Mouse (Mus musculus): ENCODE data around the gene Gpc2. TPM values are rescaled to one million over a fixed set of nuclear protein-coding genes. Genes with fewer than 3 reads are reported as not detected.

The Gpc2 gene
- total RNA-seq (2023) = 1 to 10 TPM; 3.0 to 4.1 TPM

DNA sequence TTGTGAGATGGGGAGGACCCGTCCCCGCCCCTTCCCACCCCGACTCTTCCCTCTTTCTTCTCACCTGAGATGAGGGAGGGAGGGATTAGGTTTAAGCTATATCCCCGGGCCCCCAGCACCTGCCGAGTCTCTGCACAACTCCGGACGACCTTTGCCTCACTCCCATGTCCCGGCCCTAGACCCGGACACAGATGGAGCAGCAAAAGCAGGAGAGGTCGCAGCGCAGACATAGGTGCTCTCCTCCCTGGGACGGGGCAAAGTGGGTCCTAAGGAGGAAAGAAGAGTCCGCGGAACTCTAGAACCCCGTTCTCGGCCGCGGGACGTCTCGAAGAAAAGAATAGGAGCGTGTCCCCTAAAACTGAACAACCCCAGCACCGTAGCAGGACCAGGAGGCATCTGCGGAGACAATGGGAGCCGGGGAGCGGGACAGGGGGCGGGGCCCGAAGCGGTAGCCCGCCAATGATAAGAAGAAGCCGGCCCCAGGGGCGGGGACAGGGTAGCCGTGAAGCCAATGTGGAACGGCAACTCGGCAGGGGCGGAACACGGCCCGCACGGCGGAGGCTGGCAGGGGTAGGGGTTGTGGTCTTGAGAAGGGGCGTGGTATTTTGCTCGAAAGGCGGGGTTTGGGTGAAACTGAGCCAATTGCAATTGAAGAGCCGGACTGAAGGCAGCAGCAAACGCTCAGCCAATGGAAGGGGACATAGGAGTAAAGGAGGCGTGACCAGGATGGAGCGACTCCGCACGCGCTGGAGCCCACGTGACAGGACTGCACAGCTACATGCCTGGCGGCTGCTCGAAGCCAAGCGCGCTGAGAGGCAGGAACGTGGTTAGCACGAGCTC is at the start of gene Gpc2, which contains the start of the genes Gm43720 and Stag3:
Gene Gpc2 (minus strand): TSS at position 421 of the 840 bp plus-strand sequence.
Gene Gm43720 (minus strand): TSS at position 374 of the 840 bp plus-strand sequence.
Gene Stag3 (plus strand): TSS at position 656 of the 840 bp plus-strand sequence.

DNA sequence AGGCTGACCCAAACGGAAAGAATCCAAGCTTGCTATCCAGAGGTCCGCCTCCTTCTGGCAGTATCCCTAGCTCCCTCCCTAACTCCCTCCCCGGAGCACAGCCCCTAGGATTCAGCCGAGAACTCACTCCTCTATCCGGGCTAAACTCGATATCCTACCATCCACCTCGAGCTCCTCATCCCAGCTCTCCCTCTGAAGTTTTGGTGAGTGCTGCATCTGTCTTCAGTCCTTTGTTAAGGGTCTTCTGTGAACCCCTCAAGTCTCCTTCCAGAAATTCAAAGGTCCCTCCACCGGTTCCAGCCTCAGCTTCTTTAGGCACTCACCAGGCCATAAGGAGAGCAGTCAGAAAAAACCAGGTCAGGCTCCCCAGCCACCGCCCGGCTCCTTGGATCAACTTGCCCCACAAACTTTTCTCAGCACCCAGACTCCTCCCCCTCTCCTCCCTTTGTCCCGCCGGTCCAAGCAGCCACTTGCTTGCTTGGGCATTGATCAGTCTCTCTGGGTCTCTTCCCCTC is 7.3 kb downstream of the Gpc2 start, which contains the start of gene Gal3st4:
Gene Gal3st4 (minus strand): TSS at position 432 of the 515 bp plus-strand sequence.

DNA sequence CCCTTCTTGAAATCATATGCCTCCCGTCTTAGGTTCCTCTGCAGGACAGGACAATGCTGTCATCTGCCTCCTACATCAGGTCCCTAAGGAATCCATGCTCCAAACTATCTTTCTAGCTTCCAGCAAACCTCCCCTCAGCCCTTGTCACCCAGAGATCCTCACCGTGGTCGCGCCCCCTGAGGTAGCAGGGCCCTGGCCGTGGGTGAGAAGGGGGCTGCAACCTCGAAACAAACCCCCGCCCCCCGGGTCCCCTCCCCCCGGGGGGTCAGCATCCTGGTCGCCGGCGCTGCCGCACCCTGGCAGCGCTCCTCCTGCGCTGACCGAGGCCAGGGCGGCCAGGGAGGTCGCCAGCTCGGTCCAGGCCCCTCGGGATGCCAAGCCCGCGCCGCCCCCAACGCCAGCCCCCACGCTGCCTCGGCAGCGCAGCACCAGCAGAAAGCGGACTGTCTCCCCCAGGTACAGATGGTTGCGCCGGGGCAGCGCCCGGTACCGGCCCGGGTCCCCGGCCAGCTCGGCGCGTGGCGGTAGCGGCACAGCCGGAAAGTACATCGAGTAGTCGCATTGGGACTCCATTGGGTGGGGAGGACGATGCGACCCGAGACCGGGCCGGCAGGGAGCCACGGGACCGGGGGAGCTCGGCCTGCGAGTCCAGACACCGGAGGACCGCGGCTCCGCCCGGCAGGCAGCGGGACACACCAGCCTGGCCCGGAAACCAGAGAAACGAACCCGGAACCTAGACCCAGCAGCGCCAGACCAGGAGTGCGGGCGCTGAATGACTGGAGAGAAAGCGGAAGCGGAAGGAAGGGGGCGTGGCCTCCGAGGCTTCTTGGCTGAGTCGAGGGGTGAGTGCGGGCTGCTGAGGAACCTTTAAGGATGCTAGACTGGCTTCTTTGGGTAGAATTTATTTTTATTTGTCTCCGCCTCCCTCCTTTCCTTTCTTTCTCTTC is 16.3 kb downstream of the Gpc2 start, which contains the start of gene BC037034:
Gene BC037034 (minus strand): TSS at position 774 of the 947 bp plus-strand sequence.

DNA sequence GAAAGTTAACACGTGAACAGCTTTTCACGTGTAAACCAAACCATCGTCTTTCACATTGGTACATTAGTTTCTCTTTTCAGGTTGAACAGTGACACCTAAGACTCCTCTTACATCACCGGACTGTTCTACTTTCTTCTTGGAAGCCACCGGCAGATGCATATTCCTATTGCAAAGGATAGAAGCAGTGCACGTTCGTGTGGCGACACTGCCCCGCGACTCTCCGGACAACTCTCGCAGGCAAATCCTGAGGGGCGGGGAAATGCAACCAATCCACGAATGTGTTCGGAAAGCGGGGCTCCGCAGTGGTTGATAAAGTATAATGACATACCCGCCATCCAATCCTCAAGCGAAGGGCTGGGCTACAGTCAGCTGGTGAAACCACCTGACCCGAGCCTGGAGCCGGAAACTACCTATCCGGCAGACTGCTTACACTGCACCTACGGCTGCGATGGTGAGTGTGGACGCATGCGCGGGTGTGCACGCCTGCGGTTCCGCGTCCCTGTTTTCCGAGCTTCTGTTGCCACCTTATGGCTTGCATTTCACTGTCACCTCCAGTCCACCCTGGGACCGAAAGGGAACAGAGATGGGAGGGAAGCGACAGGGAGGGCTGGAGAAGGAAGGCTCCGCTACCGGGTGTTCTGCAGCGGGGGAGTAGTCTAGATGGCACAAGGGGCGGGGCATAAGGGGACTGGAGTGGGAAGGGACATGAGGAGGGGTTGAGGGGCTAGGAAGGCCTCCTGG is 24.3 kb downstream of the Gpc2 start, which contains the start of gene Lamtor4:
Gene Lamtor4 (plus strand): TSS at position 130 of the 741 bp plus-strand sequence.

DNA sequence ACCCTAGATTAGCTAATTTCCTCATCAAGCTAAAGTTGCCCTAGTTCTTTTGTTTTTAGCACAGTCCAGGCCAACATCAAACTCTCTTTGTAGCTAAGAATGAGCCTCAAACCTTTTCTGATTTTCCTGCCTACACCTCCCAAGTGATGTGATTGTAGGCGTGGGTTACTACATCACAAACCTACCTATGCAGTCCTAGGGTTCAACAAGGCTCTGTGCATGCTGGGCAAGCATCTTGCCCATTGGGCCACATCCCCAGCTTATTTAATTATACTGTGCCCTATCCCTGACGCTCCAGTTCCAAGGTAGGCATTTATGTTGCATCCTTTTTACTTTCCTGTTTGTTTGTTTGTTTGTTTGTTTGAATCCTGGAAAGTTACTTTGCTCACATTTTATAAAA is 54.1 kb downstream of the Gpc2 start, which contains the start of gene Nxpe5:
Gene Nxpe5 (plus strand): TSS at position 199 of the 400 bp plus-strand sequence.

Other genes with a start within 250 kb of the Gpc2 start
- gene Smok3c, start 226.8 kb downstream of the Gpc2 start, total RNA-seq (2023) = not detected
- 1 to 10 TPM; 6.6 to 8.1 TPM for gene Zkscan1, start 194.9 kb downstream of the Gpc2 start, total RNA-seq (2023)
- 1 to 10 TPM; 5.1 to 6.5 TPM for gene Zscan21, start 163.1 kb downstream of the Gpc2 start, total RNA-seq (2023)
- gene Zfp113, start 124.3 kb downstream of the Gpc2 start, total RNA-seq (2023) = 1 to 10 TPM; 2.5 to 3.0 TPM
- gene Cops6, start 118.9 kb downstream of the Gpc2 start, total RNA-seq (2023) = 10 to 100 TPM; 44.9 to 49.7 TPM
- gene Ap4m1, start 108.0 kb downstream of the Gpc2 start, total RNA-seq (2023) = 10 to 100 TPM; 26.7 to 29.6 TPM
- gene Mcm7, start 107.6 kb downstream of the Gpc2 start, total RNA-seq (2023) = 100 to 1,000 TPM; 144 to 160 TPM
- 10 to 100 TPM; 24.1 to 27.5 TPM for gene Taf6, start 92.6 kb downstream of the Gpc2 start, total RNA-seq (2023)
- gene Cnpy4, start 92.5 kb downstream of the Gpc2 start, total RNA-seq (2023) = 10 to 100 TPM; 13.6 to 13.8 TPM
- gene Mblac1, start 85.7 kb downstream of the Gpc2 start, total RNA-seq (2023) = 1 to 10 TPM; 5.1 to 6.6 TPM
- 1 to 10 TPM; 1.1 to 1.9 TPM for gene Nxpe5, start 54.1 kb downstream of the Gpc2 start, total RNA-seq (2023)
- 100 to 1,000 TPM; 155 to 163 TPM for gene Lamtor4, start 24.5 kb downstream of the Gpc2 start, total RNA-seq (2023)
- 100 to 1,000 TPM; 119 to 122 TPM for gene BC037034, start 16.0 kb downstream of the Gpc2 start, total RNA-seq (2023)
- gene Gal3st4, start 7.2 kb downstream of the Gpc2 start, total RNA-seq (2023) = not detected
- gene Gm43720, start within 50 bp of the Gpc2 start, total RNA-seq (2023) = not detected
- gene Stag3, start 235 bp upstream of the Gpc2 start, total RNA-seq (2023) = 1 to 10 TPM; 1.7 to 2.2 TPM
- gene Pvrig, start 62.0 kb upstream of the Gpc2 start, total RNA-seq (2023) = 1 to 10 TPM; 1.2 to 1.7 TPM
- 1 to 10 TPM; 5.3 to 6.3 TPM for gene Zfp157, start 161.5 kb upstream of the Gpc2 start, total RNA-seq (2023)

All from neutrophil, adult 83 days (primary cell).